Mouse (Mus musculus) kidney, postnatal 4 days (tissue): ENCODE results near the gene Xylt1.
A peak's percentile ranks its signal among the peaks of the same experiment; 100 is the strongest.

Experiments used
- DNase-seq, 2 experiments: peaks; one replicate each; pipeline ENCODE4 v3.0.0; 2021; ENCODE audit warnings: mixed read lengths in 2 of 2

Gene Xylt1

DNA sequence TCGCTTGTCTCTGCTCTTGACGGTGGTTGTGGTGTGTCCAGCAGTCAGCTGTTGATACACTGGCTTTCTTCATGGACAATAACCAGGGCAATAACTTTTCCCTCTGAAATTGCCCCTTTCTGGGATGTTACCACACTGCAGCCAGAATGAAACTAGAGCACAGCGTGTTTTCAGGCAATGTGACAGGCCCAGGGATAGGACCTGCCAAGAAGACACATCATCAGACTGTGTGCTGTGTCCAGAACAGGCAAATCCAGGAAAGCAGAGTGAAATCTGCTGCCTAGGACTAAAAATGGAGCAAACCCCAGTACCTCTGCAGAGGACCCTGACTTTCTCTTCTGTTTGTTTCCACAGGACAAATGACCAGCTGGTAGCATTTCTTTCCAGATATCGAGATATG lies 240.8 kb downstream of the Xylt1 start:
- DNase-seq = no peak

DNA sequence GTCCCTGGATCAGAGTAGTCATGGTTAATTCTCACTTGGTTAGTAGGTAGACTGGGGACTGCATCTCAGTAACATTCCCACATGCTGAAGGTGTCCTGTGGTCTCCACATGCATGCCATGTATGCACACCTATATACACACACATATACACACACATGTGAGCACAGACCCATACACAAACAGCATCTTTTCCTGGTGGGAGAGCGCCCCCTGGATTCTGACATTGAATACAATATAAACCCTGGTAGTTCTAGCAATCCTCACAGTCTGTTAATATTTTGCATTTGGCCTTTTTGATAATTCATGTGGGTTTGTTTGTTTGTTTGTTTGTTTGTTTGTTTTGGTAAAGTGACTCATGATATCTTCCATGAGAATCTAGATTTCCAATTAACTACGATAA lies 242.0 kb downstream of the Xylt1 start:
- peak; percentile 59 to 66 for DNase-seq

DNA sequence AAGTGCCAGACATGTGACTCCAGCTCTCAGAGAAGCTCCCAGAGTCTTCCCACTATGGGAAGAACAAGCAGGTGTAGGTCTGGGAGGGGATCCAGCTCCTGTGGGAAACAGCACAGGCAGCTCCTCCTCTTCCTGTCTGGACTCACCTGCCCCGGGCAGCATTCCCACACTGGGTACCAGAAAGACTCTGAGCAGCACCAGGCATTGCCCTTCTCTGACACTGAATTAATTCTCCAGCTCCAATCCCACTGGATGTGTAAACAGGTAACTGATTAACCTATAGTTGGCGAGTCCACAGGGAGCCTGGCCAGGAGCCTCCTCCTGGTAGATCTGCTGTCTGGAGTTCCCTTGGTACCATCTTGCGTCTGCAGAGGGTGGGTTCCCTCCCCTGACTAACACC lies 248.0 kb downstream of the Xylt1 start:
- peak; percentile 13 to 14 for DNase-seq

GRCm38 (mm10) chr7:117630657-117631056 lies 249.9 kb downstream of the Xylt1 start:
- peak; percentile 65 to 69 for DNase-seq

GRCm38 (mm10) chr7:117635584-117635983 lies 254.8 kb downstream of the Xylt1 start:
- no peak for DNase-seq

- peak; percentile 24 to 56 for DNase-seq
These were observed 255.9 kb downstream of the Xylt1 start for GRCm38 (mm10) chr7:117636713-117637112.

GRCm38 (mm10) chr7:117637997-117638396 lies 257.2 kb downstream of the Xylt1 start:
- no peak for DNase-seq

DNA sequence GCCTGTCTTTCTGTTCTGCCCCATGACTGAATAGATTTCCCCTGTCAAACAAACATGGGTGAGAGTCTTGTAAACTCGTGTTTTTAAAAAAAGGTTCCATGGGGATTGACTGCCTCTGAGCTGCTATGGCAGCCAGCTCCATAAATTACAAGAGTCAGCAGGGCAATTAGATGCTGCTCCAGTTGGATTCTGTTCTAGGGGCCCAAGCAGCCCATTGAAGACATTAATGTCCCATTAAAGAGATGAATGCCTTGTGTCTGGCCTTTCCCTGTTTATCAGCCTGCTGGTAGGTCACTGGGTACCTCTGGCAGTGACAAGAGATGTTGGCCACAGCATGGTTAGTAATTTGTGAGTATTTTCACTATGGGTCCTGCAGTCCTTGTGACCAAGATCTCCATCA lies 271.9 kb downstream of the Xylt1 start:
- no peak for DNase-seq

DNA sequence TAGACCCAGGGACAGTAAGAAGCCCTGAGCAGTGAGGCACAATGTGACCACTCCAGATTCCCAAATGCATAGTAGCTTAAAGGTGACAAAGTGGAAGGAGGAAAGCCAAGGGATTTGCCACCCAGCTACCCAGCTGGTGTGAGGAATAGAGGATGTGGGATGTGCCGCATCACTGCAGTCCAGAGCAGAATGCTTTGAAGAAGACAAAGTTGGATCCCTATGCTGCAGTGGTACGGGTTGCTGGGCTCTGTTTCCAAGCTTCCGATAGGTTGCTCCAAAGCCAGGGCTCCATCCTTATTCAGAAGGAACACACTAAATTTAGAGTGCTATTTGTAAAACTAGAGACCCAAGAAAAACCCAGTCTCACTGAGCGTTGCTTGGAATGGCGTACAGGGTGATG lies 275.0 kb downstream of the Xylt1 start:
- no peak for DNase-seq

DNA sequence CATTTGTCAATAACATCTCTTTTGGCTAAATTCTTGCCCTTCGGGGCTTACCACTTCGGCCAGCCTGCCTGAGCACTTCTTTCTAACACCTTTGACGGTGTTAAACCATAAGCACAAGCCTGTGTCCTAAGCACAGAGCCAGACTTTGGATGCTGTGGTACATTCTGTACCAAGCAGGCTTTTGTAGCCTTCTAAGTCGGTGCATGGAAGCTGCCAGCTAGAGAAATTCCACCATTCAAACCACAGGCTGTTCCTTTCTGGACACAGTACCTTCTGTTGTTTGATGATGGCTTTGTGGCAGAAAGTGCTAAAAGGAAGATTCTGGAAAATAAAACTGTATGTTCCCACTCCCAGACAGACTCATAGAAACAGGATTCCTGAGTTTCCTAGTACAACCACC lies 277.4 kb downstream of the Xylt1 start:
- DNase-seq = no peak

- DNase-seq = no peak
These were observed 278.0 kb downstream of the Xylt1 start for GRCm38 (mm10) chr7:117658739-117659138.

DNA sequence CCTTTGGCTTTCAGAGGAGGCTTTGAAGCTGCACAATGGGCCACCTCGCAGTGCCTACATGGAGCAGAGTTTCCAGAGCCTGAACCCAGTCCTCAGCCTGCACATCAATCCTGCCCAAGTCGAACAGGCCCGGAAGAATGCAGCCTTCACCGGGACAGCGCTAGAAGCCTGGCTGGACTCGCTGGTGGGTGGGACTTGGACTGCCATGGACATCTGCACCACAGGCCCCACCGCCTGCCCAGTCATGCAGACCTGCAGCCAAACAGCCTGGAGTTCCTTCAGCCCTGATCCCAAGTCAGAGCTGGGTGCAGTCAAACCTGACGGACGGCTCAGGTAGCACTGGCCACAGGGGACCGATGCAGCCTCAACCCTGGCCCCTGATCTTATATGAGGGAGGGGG lies 286.5 kb downstream of the Xylt1 start:
- peak; percentile 5 to 22 for DNase-seq

DNA sequence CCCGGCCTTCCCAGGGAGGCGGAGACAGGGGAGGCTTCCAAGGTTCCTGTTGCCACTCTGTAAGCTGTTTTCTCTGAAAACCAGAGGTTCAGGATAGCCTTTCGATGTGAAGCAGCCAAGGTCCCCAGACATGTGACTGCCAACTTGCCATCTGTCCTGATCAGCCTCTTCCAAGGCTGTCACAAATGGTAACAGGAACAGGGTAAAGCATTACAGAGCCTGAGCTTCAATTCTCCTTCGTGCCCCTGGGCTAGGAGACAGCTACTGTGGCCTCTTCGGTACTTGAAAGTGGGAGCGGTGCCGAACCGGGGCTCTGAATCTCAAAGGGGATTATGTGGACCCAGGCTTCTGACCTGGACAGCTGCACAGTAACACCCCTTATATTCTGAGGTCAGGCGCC lies 287.4 kb downstream of the Xylt1 start:
- no peak for DNase-seq

- DNase-seq = no peak
These were observed 291.4 kb downstream of the Xylt1 start for GRCm38 (mm10) chr7:117672121-117672591.

GRCm38 (mm10) chr7:117686120-117686996 lies 305.6 kb downstream of the Xylt1 start:
- no peak for DNase-seq

DNA sequence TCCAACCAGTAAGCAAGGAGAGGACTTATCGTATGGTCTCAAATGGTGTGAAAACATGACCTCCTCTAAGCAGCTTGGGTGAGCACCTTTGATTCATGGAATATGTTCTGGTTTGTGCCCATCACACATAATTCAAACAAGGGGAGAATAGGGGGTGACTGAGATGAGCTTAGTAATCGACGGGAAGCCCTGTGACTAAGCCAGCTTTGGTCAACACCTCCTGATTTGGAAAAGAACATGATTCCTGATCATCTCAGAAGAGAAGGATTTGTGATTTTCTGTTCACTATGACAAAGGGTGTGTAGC lies 306.2 kb downstream of the Xylt1 start:
- DNase-seq = no peak

- peak; percentile 10 to 11 for DNase-seq
These were observed 314.8 kb downstream of the Xylt1 start for GRCm38 (mm10) chr7:117695612-117696011.

- no peak for DNase-seq
These were observed 316.9 kb downstream of the Xylt1 start for GRCm38 (mm10) chr7:117697681-117698080.

DNA sequence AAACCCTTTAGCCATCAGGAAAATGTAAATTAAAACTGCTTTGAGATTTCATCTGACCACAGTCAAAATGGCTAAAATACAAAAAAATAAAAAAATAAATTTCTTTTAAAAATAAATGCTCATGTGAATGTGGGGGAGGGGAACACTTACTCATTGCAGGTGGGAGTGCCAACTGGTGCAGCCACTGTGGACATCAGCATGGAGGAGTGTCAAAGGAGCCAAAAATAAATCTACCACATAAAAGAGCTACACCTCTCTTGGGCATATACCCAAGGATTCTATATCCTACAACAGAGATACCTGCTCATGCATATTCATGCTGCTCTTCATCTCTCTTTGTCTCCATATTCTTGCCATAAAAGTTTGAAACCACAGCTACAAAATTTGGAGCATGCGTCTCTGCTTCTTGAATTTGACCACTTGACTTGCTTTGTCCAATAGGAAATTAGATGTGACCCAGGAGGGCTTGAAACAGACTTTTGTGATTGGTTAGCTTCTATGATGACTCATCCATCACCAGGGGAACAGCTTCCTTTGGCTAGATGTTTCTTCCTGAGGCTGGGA lies 317.9 kb downstream of the Xylt1 start:
- no peak for DNase-seq

GRCm38 (mm10) chr7:117699343-117699985 lies 318.7 kb downstream of the Xylt1 start:
- peak; percentile 4 to 7 for DNase-seq

GRCm38 (mm10) chr7:117700066-117700465 lies 319.3 kb downstream of the Xylt1 start:
- DNase-seq = no peak

DNA sequence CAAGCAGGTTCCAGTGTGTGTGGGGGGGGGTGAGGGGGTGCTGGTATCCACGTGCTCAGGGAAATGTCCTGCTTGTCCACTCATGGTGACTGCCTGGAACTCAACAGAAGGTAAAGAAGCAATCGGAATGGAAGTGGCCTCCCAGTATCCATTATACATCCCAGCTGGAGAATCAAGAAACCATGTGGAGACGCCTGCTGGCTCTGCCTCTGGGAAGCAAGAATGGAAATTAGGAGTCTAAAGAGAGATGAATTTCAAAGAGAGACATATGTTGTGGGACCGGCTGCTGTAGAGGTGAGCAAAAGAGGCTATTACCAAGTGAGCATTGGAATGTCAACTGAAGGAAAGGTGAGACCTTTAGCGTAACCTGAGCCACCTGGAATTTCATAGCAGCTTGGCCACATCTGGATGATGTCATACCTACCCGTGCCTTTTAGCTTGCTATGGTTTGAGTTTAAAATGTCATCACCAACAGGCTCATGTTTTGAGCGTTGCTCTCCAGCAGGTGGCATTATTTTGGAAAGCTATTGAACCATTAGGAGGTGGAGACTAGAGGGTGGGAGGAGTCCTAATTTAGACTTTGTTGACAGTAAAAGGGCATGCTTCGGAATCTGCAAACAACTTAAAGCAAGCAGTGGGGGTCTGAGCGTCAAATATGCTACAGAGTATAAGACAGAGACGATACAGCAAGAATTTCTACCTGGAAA lies 329.3 kb downstream of the Xylt1 start:
- DNase-seq = no peak

DNA sequence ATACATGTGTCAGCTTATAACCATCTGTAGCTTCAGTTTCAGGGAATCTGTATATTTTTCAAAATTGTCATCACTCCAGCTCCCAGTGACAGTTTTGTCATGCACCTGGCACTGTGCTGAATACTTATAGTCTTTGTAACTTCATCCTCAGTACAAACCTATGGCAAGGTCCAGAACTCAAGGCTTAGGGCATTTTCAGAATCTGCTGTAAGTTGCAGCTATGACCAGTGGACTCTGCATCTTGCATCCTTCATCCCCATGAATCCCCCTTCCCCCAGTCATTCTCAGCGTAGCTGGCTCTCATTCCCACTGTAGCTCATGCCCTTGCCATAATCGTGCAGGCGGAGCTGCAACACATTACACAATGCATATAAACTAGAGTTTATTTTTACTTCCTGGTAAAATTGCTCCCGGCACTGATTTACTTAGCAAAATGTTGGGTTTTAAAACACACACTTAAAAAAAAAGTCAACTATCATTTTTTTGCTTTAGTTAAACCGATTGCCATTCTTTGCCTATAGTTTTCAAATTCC lies 336.2 kb downstream of the Xylt1 start:
- no peak for DNase-seq
